Mouse (Mus musculus): ENCODE measurements around the gene Cxcr5.

DNA sequence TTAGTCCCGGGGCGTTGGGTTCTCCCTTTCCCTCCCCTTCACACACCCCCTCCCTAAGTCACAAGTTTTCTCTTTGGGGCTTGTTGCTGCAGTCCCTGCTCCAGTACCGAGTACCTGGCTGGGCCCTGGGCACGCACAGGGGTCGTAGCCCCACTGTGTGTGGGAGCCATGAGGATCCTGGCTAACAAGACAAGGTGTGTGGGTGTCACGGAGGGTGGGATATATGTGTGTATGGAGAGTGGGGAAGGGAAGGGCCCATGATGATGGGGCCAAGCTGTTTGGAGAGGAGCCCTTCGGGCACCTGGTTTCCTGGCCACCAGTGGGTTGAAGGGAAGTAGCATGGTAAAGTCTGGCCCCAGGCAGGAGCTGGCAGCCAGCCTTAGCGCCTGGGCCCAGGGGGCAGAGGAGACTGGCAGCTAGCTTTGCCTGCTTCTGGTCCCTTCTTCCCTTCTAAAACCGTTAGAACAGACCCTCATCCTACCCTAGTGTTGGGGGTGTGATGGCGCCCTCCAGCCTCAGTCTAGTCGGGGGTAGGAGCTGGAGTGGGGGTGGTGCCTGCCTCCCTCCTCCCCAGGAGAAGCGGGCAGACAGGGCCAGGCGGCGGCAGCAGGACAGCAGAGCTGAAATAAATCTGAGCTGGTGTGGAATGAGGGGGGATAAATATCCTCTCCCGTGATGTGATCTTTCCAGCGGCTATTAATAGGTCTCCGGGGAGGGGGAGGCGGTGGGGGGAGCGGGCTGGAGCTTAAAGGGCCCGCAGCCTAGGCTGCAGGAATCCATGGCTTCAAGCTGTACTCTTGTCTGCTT lies 62.1 kb downstream of the Cxcr5 start:
- TF ChIP-seq CTCF (IDR thresholded peaks at IDR 0.05; ENCODE audit: insufficient read depth, low read depth, low read length) (no peak), POLR2A (IDR thresholded peaks at IDR 0.05; ENCODE audit: insufficient read depth, low read depth, low read length) (peak; percentile 55)

Data from olfactory bulb, adult 2 months (tissue).